Mouse (Mus musculus): Measurements from ENCODE around the gene Gm9639. TPM values are rescaled to one million over a fixed set of nuclear protein-coding genes. Genes with fewer than 3 reads are reported as not detected.

The Gm9639 gene
- not detected in 2 replicates for polyA plus RNA-seq (2012)

- H3K36me3 ChIP-seq (ENCODE audit: control insufficient read depth): no peaks in the 10 kb centered on the region
- no peak within 1 kb of the TSS for H3K4me3 ChIP-seq (replicated peaks)
- H3K9me3 ChIP-seq (ENCODE audit: control insufficient read depth, low read length): no peaks in the 10 kb centered on the region
- TF ChIP-seq TAL1 (IDR thresholded peaks at IDR 0.05; ENCODE audit: low read length) (no peak), GATA1 (IDR thresholded peaks at IDR 0.05; ENCODE audit: low read length) (no peak)
- no peaks in the 10 kb centered on the region for H3K27me3 ChIP-seq (ENCODE audit: control insufficient read depth)
- H3K4me1 ChIP-seq (ENCODE audit: control insufficient read depth): no peaks in the 10 kb centered on the region
Observed at GRCm38 (mm10) chr10:77794976-77795375, at the start of gene Gm9639. Gm9639 (minus strand) TSS chr10:77795076.

DNA sequence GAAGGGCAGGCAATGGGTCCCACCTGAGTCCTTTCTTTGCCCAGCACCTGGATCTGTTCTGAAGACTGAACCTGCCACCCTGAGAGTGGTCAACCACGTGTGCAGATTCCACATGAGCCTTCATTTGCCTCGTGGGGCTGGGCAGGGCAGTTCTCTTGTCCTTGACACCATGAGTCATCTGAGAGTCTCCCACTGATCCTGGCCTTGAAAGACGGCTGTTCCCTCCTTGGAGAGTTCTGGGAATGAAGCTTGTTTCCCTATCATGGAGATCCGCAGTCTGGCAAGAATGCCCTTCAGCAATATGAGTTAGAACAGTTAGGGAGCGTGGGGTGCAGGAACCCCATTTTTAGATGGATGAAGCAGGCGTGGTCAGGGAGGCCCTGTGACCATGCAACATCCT lies 44.1 kb upstream of the Gm9639 start:
- no peak for TF ChIP-seq GATA1 (IDR thresholded peaks at IDR 0.05; ENCODE audit: low read length)
- TF ChIP-seq TAL1 (IDR thresholded peaks at IDR 0.05; ENCODE audit: low read length): no peak

GRCm38 (mm10) chr10:77835647-77836046 lies 40.8 kb upstream of the Gm9639 start, which contains the start of gene Krtap10-10:
Krtap10-10 (plus strand) TSS chr10:77835947.
- H3K9me3 ChIP-seq (ENCODE audit: control insufficient read depth, low read length): no peaks in the 10 kb centered on the region
- H3K4me3 ChIP-seq (replicated peaks): no peak within 1 kb of the TSS
- no peak for TF ChIP-seq TAL1 (IDR thresholded peaks at IDR 0.05; ENCODE audit: low read length)
- TF ChIP-seq GATA1 (IDR thresholded peaks at IDR 0.05; ENCODE audit: low read length): no peak

More for the DNA sequence above, 44.1 kb upstream of the Gm9639 start:
- no peaks in the 10 kb centered on the region for H3K27me3 ChIP-seq (ENCODE audit: control insufficient read depth)
- H3K36me3 ChIP-seq (ENCODE audit: control insufficient read depth): no peaks in the 10 kb centered on the region
- H3K4me3 ChIP-seq (replicated peaks): no peak overlapping the region
- H3K4me1 ChIP-seq (ENCODE audit: control insufficient read depth): no peaks in the 10 kb centered on the region
- H3K9me3 ChIP-seq (ENCODE audit: control insufficient read depth, low read length): peaks cover 2% of the 10 kb centered on the region; the same call in 1 of the 2 replicates

DNA sequence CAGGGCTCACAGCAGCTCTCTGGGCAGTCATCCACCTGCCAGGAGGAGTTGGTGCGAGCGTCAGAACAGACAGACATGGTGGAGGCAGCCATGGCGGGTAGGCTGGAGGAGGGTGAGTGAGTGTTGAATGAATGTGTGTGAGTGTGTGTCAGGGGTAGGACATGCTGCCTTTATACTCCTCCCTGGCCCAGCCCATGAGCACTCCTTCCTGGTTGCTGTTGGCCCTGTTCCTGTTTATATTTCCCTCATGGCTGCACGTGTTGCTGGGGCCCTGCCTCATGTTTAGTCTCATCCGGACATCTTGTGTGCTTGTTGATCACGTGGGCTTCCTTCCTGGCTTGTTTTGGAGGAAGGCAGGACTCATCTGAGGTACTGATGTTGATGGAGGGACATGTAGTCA lies 32.1 kb upstream of the Gm9639 start, which contains the start of gene Krtap10-4:
Gene Krtap10-4, minus strand, starts transcription at position 145 of the 400 bp plus-strand sequence.
- no peaks in the 10 kb centered on the region; the same call in 1 of the 2 replicates for H3K9me3 ChIP-seq (ENCODE audit: control insufficient read depth, low read length)
- TF ChIP-seq GATA1 (IDR thresholded peaks at IDR 0.05; ENCODE audit: low read length): no peak
- TF ChIP-seq TAL1 (IDR thresholded peaks at IDR 0.05; ENCODE audit: low read length): no peak
- H3K36me3 ChIP-seq (ENCODE audit: control insufficient read depth): no peaks in the 10 kb centered on the region
- no peaks in the 10 kb centered on the region for H3K4me1 ChIP-seq (ENCODE audit: control insufficient read depth)
- no peaks in the 10 kb centered on the region for H3K27me3 ChIP-seq (ENCODE audit: control insufficient read depth)
- H3K4me3 ChIP-seq (replicated peaks): no peak within 1 kb of the TSS

More at GRCm38 (mm10) chr10:77835647-77836046, 40.8 kb upstream of the Gm9639 start, which contains the start of gene Krtap10-10:
- H3K4me1 ChIP-seq (ENCODE audit: control insufficient read depth): no peaks in the 10 kb centered on the region
- no peaks in the 10 kb centered on the region for H3K36me3 ChIP-seq (ENCODE audit: control insufficient read depth)
- H3K27me3 ChIP-seq (ENCODE audit: control insufficient read depth): no peaks in the 10 kb centered on the region

DNA sequence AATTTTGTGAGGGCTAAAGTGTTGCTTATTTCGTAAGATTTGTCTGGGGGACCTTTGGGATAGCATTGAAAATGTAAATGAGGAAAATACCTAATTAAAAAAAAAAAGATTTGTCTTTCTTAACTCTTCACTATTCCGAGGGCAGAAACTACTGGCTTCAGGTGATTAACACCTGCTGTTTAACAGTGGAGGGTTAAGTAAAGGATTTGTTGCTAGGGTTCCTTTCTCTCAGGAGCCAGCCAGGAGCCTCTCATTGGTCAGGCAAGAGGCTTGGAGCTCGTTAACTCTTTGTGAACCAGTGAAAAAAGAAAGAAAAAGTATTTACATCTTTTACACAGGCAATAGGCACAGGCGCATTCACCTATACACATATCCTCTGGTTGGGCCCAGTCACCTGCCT lies 24.3 kb upstream of the Gm9639 start:
- no peak overlapping the region for H3K4me3 ChIP-seq (replicated peaks)
- H3K9me3 ChIP-seq (ENCODE audit: control insufficient read depth, low read length): no peaks in the 10 kb centered on the region; the same call in 1 of the 2 replicates
- H3K4me1 ChIP-seq (ENCODE audit: control insufficient read depth): no peaks in the 10 kb centered on the region
- no peaks in the 10 kb centered on the region for H3K36me3 ChIP-seq (ENCODE audit: control insufficient read depth)
- TF ChIP-seq GATA1 (IDR thresholded peaks at IDR 0.05; ENCODE audit: low read length) (no peak), TAL1 (IDR thresholded peaks at IDR 0.05; ENCODE audit: low read length) (no peak)
- H3K27me3 ChIP-seq (ENCODE audit: control insufficient read depth): no peaks in the 10 kb centered on the region

GRCm38 (mm10) chr10:77818523-77818922 lies 23.6 kb upstream of the Gm9639 start:
- Histone ChIP-seq H3K4me1 (ENCODE audit: control insufficient read depth) (no peaks in the 10 kb centered on the region), H3K36me3 (ENCODE audit: control insufficient read depth) (no peaks in the 10 kb centered on the region), H3K27me3 (ENCODE audit: control insufficient read depth) (no peaks in the 10 kb centered on the region), H3K9me3 (ENCODE audit: control insufficient read depth, low read length) (no peaks in the 10 kb centered on the region; the same call in 1 of the 2 replicates), H3K4me3 (replicated peaks) (no peak overlapping the region)
- no peak for TF ChIP-seq TAL1 (IDR thresholded peaks at IDR 0.05; ENCODE audit: low read length)
- TF ChIP-seq GATA1 (IDR thresholded peaks at IDR 0.05; ENCODE audit: low read length): no peak

GRCm38 (mm10) chr10:77815514-77815913 lies 20.6 kb upstream of the Gm9639 start:
- H3K4me1 ChIP-seq (ENCODE audit: control insufficient read depth): no peaks in the 10 kb centered on the region
- TF ChIP-seq GATA1 (IDR thresholded peaks at IDR 0.05; ENCODE audit: low read length) (no peak), TAL1 (IDR thresholded peaks at IDR 0.05; ENCODE audit: low read length) (no peak)
- H3K9me3 ChIP-seq (ENCODE audit: control insufficient read depth, low read length): no peaks in the 10 kb centered on the region; the same call in 1 of the 2 replicates
- H3K4me3 ChIP-seq (replicated peaks): no peak overlapping the region
- H3K36me3 ChIP-seq (ENCODE audit: control insufficient read depth): no peaks in the 10 kb centered on the region
- no peaks in the 10 kb centered on the region for H3K27me3 ChIP-seq (ENCODE audit: control insufficient read depth)

- Histone ChIP-seq H3K4me3 (replicated peaks) (no peak within 1 kb of the TSS), H3K9me3 (ENCODE audit: control insufficient read depth, low read length) (no peaks in the 10 kb centered on the region; the same call in 1 of the 2 replicates), H3K36me3 (ENCODE audit: control insufficient read depth) (no peaks in the 10 kb centered on the region), H3K4me1 (ENCODE audit: control insufficient read depth) (no peaks in the 10 kb centered on the region), H3K27me3 (ENCODE audit: control insufficient read depth) (no peaks in the 10 kb centered on the region)
- TF ChIP-seq GATA1 (IDR thresholded peaks at IDR 0.05; ENCODE audit: low read length) (no peak), TAL1 (IDR thresholded peaks at IDR 0.05; ENCODE audit: low read length) (no peak)
Observed at GRCm38 (mm10) chr10:77814382-77814781, 19.5 kb upstream of the Gm9639 start, which contains the start of gene Gm2696. Gm2696 (plus strand) TSS chr10:77814682.

- no peak for TF ChIP-seq TAL1 (IDR thresholded peaks at IDR 0.05; ENCODE audit: low read length)
- TF ChIP-seq GATA1 (IDR thresholded peaks at IDR 0.05; ENCODE audit: low read length): no peak
Observed at GRCm38 (mm10) chr10:77811743-77812142, 16.9 kb upstream of the Gm9639 start, which contains the start of gene Gm9507. Gm9507 (minus strand) TSS chr10:77811843.

More at GRCm38 (mm10) chr10:77811743-77812142, 16.9 kb upstream of the Gm9639 start, which contains the start of gene Gm9507:
- H3K9me3 ChIP-seq (ENCODE audit: control insufficient read depth, low read length): no peaks in the 10 kb centered on the region; the same call in 1 of the 2 replicates
- H3K27me3 ChIP-seq (ENCODE audit: control insufficient read depth): no peaks in the 10 kb centered on the region
- H3K36me3 ChIP-seq (ENCODE audit: control insufficient read depth): no peaks in the 10 kb centered on the region
- no peaks in the 10 kb centered on the region for H3K4me1 ChIP-seq (ENCODE audit: control insufficient read depth)
- H3K4me3 ChIP-seq (replicated peaks): no peak within 1 kb of the TSS

All from erythroblast, embryonic 14.5 days (primary cell).